Mouse (Mus musculus) intestine, postnatal 0 days (tissue): ENCODE data around the gene Qtrt2. TPM values are rescaled to one million over a fixed set of nuclear protein-coding genes. Genes with fewer than 3 reads are reported as not detected.

Experiments used
- ATAC-seq: fragments of 200-750 bp; cut with Nextera tagmentation; 2 replicates; pipeline ENCODE4 v1.8.0; 2017; ENCODE audit warnings: mild to moderate bottlenecking, moderate TSS enrichment, moderate library complexity
- H3K27ac ChIP-seq: fragments of 300-500 bp; sonication (generic); 2 replicates; pipeline ENCODE4 v1.5.1; 2014; ENCODE audit warnings: mild to moderate bottlenecking, low read depth, low read length, moderate library complexity
- H3K27me3 ChIP-seq: fragments of 300-500 bp; sonication (generic); replicated peaks from 2 replicates; pipeline ENCODE4 v1.6.1; 2014; ENCODE audit warnings: low read length, mixed read lengths; ENCODE audit not compliant: control insufficient read depth, insufficient read depth
- H3K36me3 ChIP-seq: fragments of 300-500 bp; sonication (generic); 2 replicates; pipeline ENCODE4 v1.6.1; 2014; ENCODE audit warnings: mild to moderate bottlenecking, moderate library complexity; ENCODE audit not compliant: control insufficient read depth, insufficient read depth
- H3K4me1 ChIP-seq: fragments of 300-500 bp; sonication (generic); replicated peaks from 2 replicates; pipeline ENCODE4 v1.6.1; 2014; ENCODE audit warnings: antibody characterized with exemption, low read length, mixed read lengths; ENCODE audit not compliant: control insufficient read depth, insufficient read depth
- H3K4me2 ChIP-seq: fragments of 300-500 bp; sonication (generic); replicated peaks from 2 replicates; pipeline ENCODE4 v1.6.1; 2014; ENCODE audit warnings: low read depth, mild to moderate bottlenecking, moderate library complexity
- H3K4me3 ChIP-seq: fragments of 300-500 bp; sonication (generic); 2 replicates; pipeline ENCODE4 v1.5.1; 2014; ENCODE audit warnings: low read depth, low read length
- H3K9ac ChIP-seq: fragments of 300-500 bp; sonication (generic); 2 replicates; pipeline ENCODE4 v1.6.1; 2014; ENCODE audit warnings: mild to moderate bottlenecking, low read depth, low read length
- H3K9me3 ChIP-seq: fragments of 300-500 bp; sonication (generic); 2 replicates; pipeline ENCODE4 v1.6.1; 2016; ENCODE audit warnings: mixed run types; ENCODE audit not compliant: control insufficient read depth
- CTCF ChIP-seq: sonication (generic); IDR thresholded peaks from 2 replicates; pipeline ENCODE4 v1.5.1; 2016; ENCODE audit warnings: low read depth, mild to moderate bottlenecking, control low read depth, antibody characterized with exemption, moderate library complexity
- WGBS: fragments of 180-500 bp; shearing (Covaris S2); extraction: QIAGEN DNeasy Blood & Tissue Kit; methylation state at CpG from one replicate; pipeline ENCODE4 v1.1.7; 2014; 5-methylcytosine and 5-hydroxymethylcytosine counted together
- polyA plus RNA-seq: library from polyadenylated mRNA; unstranded; fragments of >200 nt; fragmentation: Nextera tagmentation; extraction: Ambion mirVana; gene quantifications from 2 replicates; pipeline ENCODE4 v1.2.1, GENCODE M21; 2015

The Qtrt2 gene
- polyA plus RNA-seq, 1 experiment from 2014 or later: 7.0 TPM

GRCm38 (mm10) chr16:43889208-43890004 lies 37.2 kb downstream of the Qtrt2 start, which contains the start of gene Ccdc191:
Gene Ccdc191, plus strand, starts transcription at chr16:43889800.
- TF ChIP-seq CTCF: no peak
- WGBS: under 1% methylated on average over 33 of the region's 33 CpGs

GRCm38 (mm10) chr16:43882329-43882728 lies 44.3 kb downstream of the Qtrt2 start:
- ATAC-seq: no peak
- WGBS: 96% methylated on average over 2 of the region's 2 CpGs

More at GRCm38 (mm10) chr16:43889208-43890004, 37.2 kb downstream of the Qtrt2 start, which contains the start of gene Ccdc191:
- no peaks in the 10 kb centered on the region for H3K27me3 ChIP-seq
- H3K36me3 ChIP-seq: no peaks in the 10 kb centered on the region
- peak within 1 kb of the TSS; percentile 52 for H3K9ac ChIP-seq
- no peaks in the 10 kb centered on the region for H3K4me1 ChIP-seq
- no peaks in the 10 kb centered on the region for H3K9me3 ChIP-seq
- ATAC-seq: peak; percentile 100
- peak within 1 kb of the TSS; percentile 50; the same call in 1 of the 2 replicates for H3K27ac ChIP-seq
- H3K4me2 ChIP-seq: peak within 1 kb of the TSS; percentile 78
- peak within 1 kb of the TSS; percentile 54 for H3K4me3 ChIP-seq

GRCm38 (mm10) chr16:43881636-43882035 lies 45.0 kb downstream of the Qtrt2 start:
- 69% methylated on average over 3 of the region's 3 CpGs for WGBS
- Histone ChIP-seq H3K9ac (no peak overlapping the region), H3K27me3 (no peaks in the 10 kb centered on the region), H3K4me1 (no peaks in the 10 kb centered on the region), H3K4me3 (no peak overlapping the region), H3K9me3 (no peaks in the 10 kb centered on the region), H3K36me3 (peaks cover 31% of the 10 kb centered on the region; the same call in 1 of the 2 replicates), H3K27ac (no peak overlapping the region), H3K4me2 (no peak overlapping the region)
- ATAC-seq: no peak
- peak; percentile 33 for TF ChIP-seq CTCF

More at GRCm38 (mm10) chr16:43882329-43882728, 44.3 kb downstream of the Qtrt2 start:
- no peak overlapping the region for H3K4me3 ChIP-seq
- H3K9ac ChIP-seq: no peak overlapping the region
- no peaks in the 10 kb centered on the region for H3K27me3 ChIP-seq
- no peak overlapping the region for H3K27ac ChIP-seq
- no peak for TF ChIP-seq CTCF
- H3K4me1 ChIP-seq: no peaks in the 10 kb centered on the region
- H3K36me3 ChIP-seq: peaks cover 26% of the 10 kb centered on the region; the same call in 1 of the 2 replicates
- H3K9me3 ChIP-seq: no peaks in the 10 kb centered on the region
- H3K4me2 ChIP-seq: no peak overlapping the region

GRCm38 (mm10) chr16:43879769-43880168 lies 46.8 kb downstream of the Qtrt2 start:
- Histone ChIP-seq H3K4me3 (no peak overlapping the region), H3K4me2 (no peak overlapping the region), H3K4me1 (no peaks in the 10 kb centered on the region), H3K9ac (no peak overlapping the region), H3K27ac (no peak overlapping the region), H3K9me3 (no peaks in the 10 kb centered on the region), H3K27me3 (no peaks in the 10 kb centered on the region), H3K36me3 (peaks cover 47% of the 10 kb centered on the region; the same call in 1 of the 2 replicates)
- WGBS: 86% methylated on average over 6 of the region's 6 CpGs
- no peak for ATAC-seq
- no peak for TF ChIP-seq CTCF

- Histone ChIP-seq H3K9me3 (no peaks in the 10 kb centered on the region), H3K27me3 (no peaks in the 10 kb centered on the region), H3K27ac (no peak overlapping the region), H3K36me3 (peaks cover 33% of the 10 kb centered on the region), H3K4me2 (no peak overlapping the region), H3K4me1 (no peaks in the 10 kb centered on the region), H3K9ac (no peak overlapping the region), H3K4me3 (no peak overlapping the region)
- no peak for TF ChIP-seq CTCF
- ATAC-seq: no peak
- 90% methylated on average over 7 of the region's 7 CpGs for WGBS
These were observed 55.2 kb downstream of the Qtrt2 start for GRCm38 (mm10) chr16:43871419-43871818.

- H3K4me3 ChIP-seq: no peak overlapping the region
- no peaks in the 10 kb centered on the region for H3K9me3 ChIP-seq
- peaks cover 19% of the 10 kb centered on the region for H3K36me3 ChIP-seq
- no peak for TF ChIP-seq CTCF
- ATAC-seq: no peak
- H3K4me1 ChIP-seq: no peaks in the 10 kb centered on the region
- H3K27ac ChIP-seq: no peak overlapping the region
- no peak overlapping the region for H3K9ac ChIP-seq
- H3K27me3 ChIP-seq: no peaks in the 10 kb centered on the region
- no peak overlapping the region for H3K4me2 ChIP-seq
These were observed 56.8 kb downstream of the Qtrt2 start for GRCm38 (mm10) chr16:43869805-43870204.
